Mouse (Mus musculus) erythroid progenitor cell, adult 5-6 weeks (primary cell): ENCODE data around the gene Unc13d. TPM values are rescaled to one million over a fixed set of nuclear protein-coding genes. Genes with fewer than 3 reads are reported as not detected.
"Not testable (repeated sequence)": the region's sequence is repeated elsewhere in the genome, so short reads cannot be mapped to it uniquely, and the experiment has no call there.

ENCODE experiments used
- ATAC-seq: replicated peaks from 2 replicates; pipeline ENCODE4 v1.8.0; 2016; ENCODE audit warnings: moderate number of reproducible peaks, mild to moderate bottlenecking, moderate TSS enrichment, inconsistent platforms; ENCODE audit not compliant: poor library complexity, low FRiP score, severe bottlenecking
- total RNA-seq, 2 experiments: library from RNA; stranded (forward) in 1 of 2; stranded (reverse) in 1 of 2; fragments of 150-400 nt in 1 of 2; fragments of 186-747, 209-891 nt in 1 of 2; gene quantifications; 2 replicates each; pipeline versions ENCODE4 v1.2.3 to v1.2.4; 2015 to 2017; ENCODE audit warnings: low replicate concordance in 2 of 2

Gene Unc13d
- total RNA-seq (2015; ENCODE audit: low replicate concordance) (2.5 and 6.5 TPM in 2 replicates), total RNA-seq (2017; ENCODE audit: low replicate concordance) (1.9 and 2.1 TPM in 2 replicates)

DNA sequence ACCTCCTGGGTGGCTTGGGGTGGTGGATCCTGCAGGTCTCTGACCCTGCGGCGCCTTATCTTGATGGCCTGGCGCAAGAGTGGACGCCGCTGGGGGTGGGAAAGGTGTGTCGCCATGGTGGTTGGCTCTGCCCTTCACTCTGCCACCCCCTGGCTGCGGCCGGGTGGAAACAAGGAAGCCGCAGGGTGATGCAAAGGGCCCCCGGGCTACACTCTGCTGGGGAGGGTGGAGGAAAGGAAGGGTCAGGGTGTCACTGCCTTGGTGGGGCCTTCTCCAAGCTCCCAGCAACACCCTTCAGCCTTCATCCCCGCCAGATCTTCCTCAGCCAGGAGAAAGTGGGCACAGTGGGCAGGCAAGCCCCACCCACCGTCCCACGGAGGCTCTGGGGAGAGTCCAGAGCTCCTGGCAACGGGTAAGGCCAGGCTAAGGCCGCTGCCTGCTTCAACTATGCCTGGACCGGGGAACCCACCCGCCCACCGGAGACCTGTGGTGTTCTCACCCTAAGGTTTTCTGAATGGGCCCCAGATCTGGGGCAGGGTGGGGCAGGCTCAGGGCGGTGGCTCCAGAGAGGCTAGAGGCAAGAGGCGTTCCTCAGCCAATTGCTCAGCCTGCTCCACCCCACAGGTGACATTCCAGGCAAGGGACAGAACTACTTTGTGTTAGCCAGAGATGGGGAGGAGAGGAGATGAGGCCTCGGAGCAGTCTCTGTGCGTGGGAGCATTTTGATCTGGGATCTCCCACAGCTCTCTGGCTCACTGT is at the start of gene Unc13d:
Gene Unc13d (minus strand): TSS at position 516 of the 759 bp plus-strand sequence.
- peak; percentile 82 for ATAC-seq

DNA sequence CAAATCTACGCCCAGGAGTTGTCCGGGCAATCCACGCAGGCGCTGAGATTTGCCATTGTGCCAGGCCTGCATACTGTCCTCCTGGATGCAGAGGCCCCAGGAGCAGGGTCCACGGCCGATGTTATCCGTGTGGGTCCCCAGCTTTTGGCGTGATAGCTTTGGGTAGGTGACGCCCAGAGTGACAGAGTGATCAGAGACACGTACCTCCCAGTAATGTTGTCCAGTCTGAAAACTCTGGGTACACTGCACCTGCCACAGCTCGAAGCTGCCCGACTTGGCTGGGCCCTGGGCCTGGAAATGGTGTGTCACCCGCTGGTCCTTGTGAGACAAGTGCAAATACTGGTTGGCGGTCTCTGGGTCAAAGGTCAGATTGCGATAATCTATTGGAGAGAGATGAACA is 48.5 kb upstream of the Unc13d start:
- no peak for ATAC-seq

DNA sequence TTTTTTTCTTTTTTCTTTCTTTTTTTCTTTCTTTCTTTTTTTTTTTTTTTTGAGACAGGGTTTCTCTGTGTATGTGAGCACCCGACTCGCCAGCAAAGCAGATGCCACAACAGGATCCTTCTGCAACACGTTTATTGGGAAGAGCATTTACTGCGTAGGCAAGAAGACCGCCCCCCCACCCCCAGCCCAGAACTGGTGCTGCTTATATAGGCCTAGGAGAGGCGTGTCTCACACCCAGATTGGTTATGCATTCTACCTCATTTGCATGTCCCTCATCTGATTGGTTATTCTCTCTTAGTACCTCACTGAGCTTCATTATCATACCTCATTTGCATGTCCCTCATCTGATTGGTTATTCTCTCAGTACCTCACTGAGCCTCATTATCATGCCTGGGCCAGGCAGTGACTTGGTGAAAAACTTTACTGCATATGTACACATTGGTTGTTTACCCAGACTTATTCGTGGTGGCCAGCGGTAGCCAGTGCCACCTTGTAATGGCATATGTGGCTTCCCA is 44.0 kb upstream of the Unc13d start:
- ATAC-seq = not testable (repeated sequence)

GRCm38 (mm10) chr11:116117819-116118218 is 40.1 kb upstream of the Unc13d start:
- ATAC-seq = 0 out of 2 replicates have a peak, but pooled peaks have one; percentile 54

GRCm38 (mm10) chr11:116117241-116117640 is 39.5 kb upstream of the Unc13d start:
- ATAC-seq = peak; percentile 78

DNA sequence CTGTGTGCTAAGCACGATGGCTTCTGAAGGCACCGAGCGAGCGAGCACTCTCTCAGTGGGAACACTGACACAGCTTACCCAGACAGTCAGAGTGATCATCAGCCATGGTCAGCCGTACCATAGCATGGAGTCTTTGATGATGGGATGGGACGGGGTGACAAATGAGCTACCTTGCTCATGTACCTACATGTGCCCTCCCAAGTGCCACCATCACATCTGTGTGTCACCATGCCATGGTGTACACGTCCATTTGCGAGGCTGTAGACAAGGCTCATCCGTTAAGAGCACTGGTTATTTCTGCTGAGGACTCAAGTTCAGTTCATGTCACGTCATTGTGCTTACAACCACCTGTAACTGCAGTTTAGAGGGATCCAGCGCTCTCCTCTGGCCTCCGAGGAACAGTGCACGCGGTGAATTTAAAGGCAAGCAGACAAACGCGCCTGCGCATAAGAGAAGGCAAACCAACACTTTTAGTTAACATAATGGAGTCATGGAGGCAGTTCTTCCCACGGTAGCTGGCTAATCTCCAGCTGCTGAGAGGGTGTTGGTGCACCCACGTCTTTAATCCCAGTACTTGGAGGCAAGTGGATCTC is 33.9 kb upstream of the Unc13d start:
- no peak for ATAC-seq

DNA sequence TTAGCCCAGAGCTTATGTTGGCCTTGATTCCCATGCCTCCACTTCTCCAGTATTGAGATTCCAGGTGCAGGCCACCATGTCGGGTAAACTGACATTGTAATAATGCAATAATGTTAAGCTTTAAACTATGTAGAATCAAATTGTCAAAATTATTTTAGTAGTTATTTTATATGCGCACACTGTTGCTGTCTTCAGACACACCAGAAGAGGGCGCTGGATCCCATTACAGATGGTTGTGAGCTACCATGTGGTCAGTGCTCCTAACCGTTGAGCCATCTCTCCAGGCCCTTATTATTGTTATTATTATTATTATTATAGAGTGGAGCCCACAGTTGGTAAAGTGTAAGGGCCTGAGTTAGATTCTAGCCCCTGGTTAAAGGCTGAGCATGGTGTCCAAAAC is 33.3 kb upstream of the Unc13d start:
- no peak for ATAC-seq

GRCm38 (mm10) chr11:116110540-116110939 is 32.8 kb upstream of the Unc13d start:
- ATAC-seq = no peak

DNA sequence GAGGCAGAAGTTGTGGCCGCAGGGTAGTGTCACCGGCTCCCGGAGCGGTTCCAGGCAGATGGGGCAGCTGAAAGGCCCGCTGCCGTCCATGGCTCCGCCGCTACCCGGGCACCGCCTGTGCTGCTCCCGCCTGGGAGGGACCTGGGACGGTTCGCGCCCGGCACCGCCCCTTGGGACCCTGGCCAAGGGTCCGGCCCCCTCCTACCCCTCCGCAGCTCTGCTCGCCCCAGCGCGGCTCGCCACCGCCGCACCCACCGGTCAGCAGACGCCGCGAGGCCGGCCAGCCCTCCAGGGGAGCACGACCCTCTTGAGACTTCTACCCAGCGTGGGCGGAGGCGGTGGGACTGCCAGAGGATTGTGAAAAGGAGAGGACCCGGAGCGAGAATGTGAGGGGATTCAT is 32.4 kb upstream of the Unc13d start:
- no peak for ATAC-seq

GRCm38 (mm10) chr11:116109441-116110081 is 31.8 kb upstream of the Unc13d start:
- ATAC-seq = no peak

- ATAC-seq = no peak
Observed at GRCm38 (mm10) chr11:116108464-116109137, 30.8 kb upstream of the Unc13d start.

DNA sequence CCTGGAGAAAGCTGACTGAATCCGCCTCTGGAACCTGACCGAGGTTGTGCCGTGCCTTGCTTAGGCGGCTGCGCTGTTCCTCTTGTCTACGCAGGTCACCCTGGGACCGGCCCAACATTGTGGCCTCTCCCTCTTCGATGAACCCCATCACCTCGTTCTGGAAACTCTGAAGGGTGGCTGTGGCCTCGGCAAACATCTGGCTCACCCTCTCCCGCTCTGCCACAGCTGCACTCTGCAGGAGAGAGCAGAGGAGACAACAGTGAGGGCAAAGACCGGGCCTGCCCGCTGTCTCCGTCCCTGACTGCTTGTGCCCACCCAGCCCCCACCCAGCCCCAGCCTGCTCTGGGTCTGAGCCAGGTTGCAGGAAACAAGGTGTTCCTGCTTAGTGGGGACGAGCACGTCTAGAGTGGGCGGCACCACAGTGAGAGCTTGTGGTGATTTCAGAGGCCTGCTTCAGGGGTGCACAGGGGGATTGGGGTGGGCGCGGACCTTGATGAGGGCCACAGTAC is 30.1 kb upstream of the Unc13d start:
- ATAC-seq = no peak

GRCm38 (mm10) chr11:116106963-116107776 is 29.4 kb upstream of the Unc13d start:
- no peak for ATAC-seq

GRCm38 (mm10) chr11:116106154-116106962 is 28.6 kb upstream of the Unc13d start:
- ATAC-seq = no peak

DNA sequence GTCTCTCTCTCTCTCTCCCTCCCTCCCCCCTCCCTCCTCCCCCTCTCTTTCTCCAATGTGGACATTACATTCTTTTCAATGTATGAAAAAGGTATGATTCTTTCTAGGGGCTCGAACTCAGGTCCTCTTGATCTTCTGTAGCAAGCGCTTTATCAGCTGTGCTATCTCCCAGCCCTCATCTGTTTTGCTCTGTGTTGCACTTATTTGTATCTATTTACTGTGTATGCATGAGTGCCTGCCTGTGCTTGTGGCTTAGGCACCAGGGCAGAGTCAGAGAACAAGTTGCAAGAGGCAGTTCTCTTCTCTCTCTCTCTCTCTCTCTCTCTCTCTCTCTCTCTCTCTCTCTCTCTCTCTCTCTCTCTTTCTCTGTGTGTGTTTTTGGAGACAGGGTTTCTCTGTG is 27.3 kb upstream of the Unc13d start:
- ATAC-seq = no peak

DNA sequence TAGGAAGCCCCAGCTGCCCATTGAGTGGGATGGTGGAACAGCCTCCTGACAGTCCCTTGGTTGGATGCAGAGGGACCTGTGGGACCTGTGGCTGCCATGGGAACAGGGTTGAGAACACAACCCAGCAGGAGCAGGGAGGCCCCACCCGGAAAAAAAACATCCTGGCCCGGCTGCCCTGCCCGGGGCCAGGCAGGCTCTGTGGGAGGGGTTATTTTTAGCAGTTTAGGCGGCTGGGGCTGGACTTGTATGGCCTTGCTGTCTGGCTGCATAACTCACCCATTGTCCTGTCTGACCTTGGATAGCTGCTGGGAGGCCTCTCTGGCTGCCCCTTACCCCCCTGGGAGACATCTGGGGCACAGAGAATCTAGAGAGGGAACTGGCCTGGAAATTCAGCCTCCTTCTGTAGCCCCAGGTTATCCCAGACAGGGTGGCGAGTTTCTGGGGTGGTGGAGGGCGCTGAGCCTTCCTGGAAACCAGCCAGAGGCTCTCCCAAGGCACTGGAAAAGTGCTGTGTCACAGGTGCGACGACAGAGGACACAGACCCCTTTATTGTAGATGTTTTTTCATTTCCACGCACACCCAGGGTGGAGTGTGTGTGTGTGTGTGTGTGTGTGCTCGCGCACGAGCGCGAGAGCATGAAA is 26.4 kb upstream of the Unc13d start:
- ATAC-seq = no peak

- no peak for ATAC-seq
Observed at GRCm38 (mm10) chr11:116103572-116103971, 25.8 kb upstream of the Unc13d start.

- no peak for ATAC-seq
Observed at GRCm38 (mm10) chr11:116102472-116102871, 24.7 kb upstream of the Unc13d start.
